Comparison of ENCODE assay signal across 8 mouse cellular contexts in the genomic region with DNA sequence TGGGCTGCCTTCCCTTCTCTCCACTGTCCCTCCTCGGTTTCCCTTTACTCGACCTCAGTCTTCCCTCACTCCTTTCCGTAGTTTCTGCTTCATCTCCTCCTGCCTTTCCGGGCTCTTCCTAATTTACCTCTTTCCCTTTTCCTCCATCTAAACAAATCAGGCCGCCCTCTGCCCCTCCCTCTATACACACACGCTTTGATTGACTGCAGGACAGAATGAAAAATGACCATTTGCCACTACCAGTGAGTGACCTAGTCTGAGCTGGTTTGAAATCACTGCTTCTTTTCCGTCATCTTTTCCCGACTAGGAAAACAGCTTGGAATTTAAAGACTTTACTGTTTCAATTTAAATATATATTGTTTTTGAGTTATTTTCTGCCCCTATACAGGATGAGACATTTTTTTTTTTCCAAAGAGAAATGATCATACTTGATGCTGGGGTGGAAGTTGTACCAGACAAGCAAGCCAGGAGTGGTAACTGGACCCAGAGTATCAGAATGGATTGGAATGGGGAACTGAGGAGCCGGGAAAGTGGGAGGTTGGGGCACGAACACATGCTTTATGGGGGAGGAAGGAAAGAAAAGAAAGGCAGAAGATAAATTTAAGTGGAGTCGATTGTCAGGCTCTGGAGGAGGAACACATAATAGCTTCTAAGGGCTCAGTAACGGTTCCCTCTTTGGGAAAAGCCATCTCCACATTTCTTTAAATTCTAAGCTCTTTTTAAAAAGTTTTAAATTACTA.
A peak's percentile ranks its signal among the peaks of the same experiment; 100 is the strongest.
DNase-seq lines count a peak whose midpoint lies in the region; ATAC-seq and TF ChIP-seq lines count a peak whose summit lies in the region.

No protein-coding gene starts in this region.

- no peaks in the 10 kb centered on the region for H3K9me3 ChIP-seq in kidney, embryonic 16.5 days (ENCODE audit: low read length)
- H3K9me3 ChIP-seq in embryonic facial prominence, embryonic 11.5 days (replicated peaks; ENCODE audit: control insufficient read depth, low read length) = no peaks in the 10 kb centered on the region
- H3K9me3 ChIP-seq in hindbrain, postnatal 0 days (ENCODE audit: low read length) = no peaks in the 10 kb centered on the region
- H3K9me3 ChIP-seq in midbrain, postnatal 0 days (ENCODE audit: low read length) = no peaks in the 10 kb centered on the region

- no peak for DNase-seq in kidney, adult 8-10 months
- DNase-seq in embryonic facial prominence, embryonic 11.5 days (ENCODE audit: low spot score) = no peak
- DNase-seq in hindbrain, postnatal 0 days (ENCODE audit: low spot score) = no peak
- DNase-seq in midbrain, postnatal 0 days (ENCODE audit: low spot score) = no peak
- DNase-seq in right cerebral cortex, postnatal 10 days (ENCODE audit: low spot score in 2 of 2) = no peak
- DNase-seq in cerebellum, adult 9-10 months = no peak
- no peak for DNase-seq in urinary bladder, postnatal 14 days (ENCODE audit: low spot score)

- H3K9ac ChIP-seq in kidney, embryonic 16.5 days (replicated peaks; ENCODE audit: low read length) = peak overlapping the region; percentile 63
- H3K9ac ChIP-seq in embryonic facial prominence, embryonic 11.5 days (replicated peaks; ENCODE audit: low read length) = peak overlapping the region; percentile 79
- H3K9ac ChIP-seq in hindbrain, postnatal 0 days (replicated peaks; ENCODE audit: low read length) = peak overlapping the region; percentile 60
- H3K9ac ChIP-seq in midbrain, postnatal 0 days (replicated peaks; ENCODE audit: low read length, poor library complexity, severe bottlenecking) = peak overlapping the region; percentile 61

- peak overlapping the region; percentile 53 for H3K4me3 ChIP-seq in kidney, embryonic 16.5 days (ENCODE audit: low read length)
- H3K4me3 ChIP-seq in embryonic facial prominence, embryonic 11.5 days (ENCODE audit: low read depth, low read length) = peak overlapping the region; percentile 54
- peak overlapping the region; percentile 39 for H3K4me3 ChIP-seq in hindbrain, postnatal 0 days (ENCODE audit: low read length)
- H3K4me3 ChIP-seq in midbrain, postnatal 0 days (ENCODE audit: low read depth, low read length) = peak overlapping the region; percentile 36

- no peak overlapping the region for H3K27ac ChIP-seq in kidney, embryonic 16.5 days (ENCODE audit: low read length)
- H3K27ac ChIP-seq in embryonic facial prominence, embryonic 11.5 days (replicated peaks; ENCODE audit: low read depth, low read length) = no peak overlapping the region
- H3K27ac ChIP-seq in hindbrain, postnatal 0 days = peak overlapping the region; percentile 64; the same call in 1 of the 2 replicates
- peak overlapping the region; percentile 67 for H3K27ac ChIP-seq in midbrain, postnatal 0 days (ENCODE audit: low read depth, low read length)

- no peak for TF ChIP-seq CTCF in hindbrain, postnatal 0 days (IDR thresholded peaks at IDR 0.05; ENCODE audit: low read depth)
- no peak for TF ChIP-seq CTCF in midbrain, postnatal 0 days (IDR thresholded peaks at IDR 0.05)

- peak overlapping the region; percentile 78 for H3K4me2 ChIP-seq in kidney, embryonic 16.5 days (replicated peaks; ENCODE audit: low read depth, low read length)
- H3K4me2 ChIP-seq in embryonic facial prominence, embryonic 11.5 days (ENCODE audit: low read depth, low read length) = peak overlapping the region; percentile 83
- H3K4me2 ChIP-seq in hindbrain, postnatal 0 days (ENCODE audit: low read depth, low read length) = peak overlapping the region; percentile 65
- H3K4me2 ChIP-seq in midbrain, postnatal 0 days (ENCODE audit: low read depth, low read length, poor library complexity, severe bottlenecking) = peak overlapping the region; percentile 63

- no peaks in the 10 kb centered on the region; the same call in 1 of the 2 replicates for H3K4me1 ChIP-seq in kidney, embryonic 16.5 days (ENCODE audit: insufficient read depth, low read length)
- H3K4me1 ChIP-seq in embryonic facial prominence, embryonic 11.5 days (ENCODE audit: control insufficient read depth, insufficient read depth, low read length) = no peaks in the 10 kb centered on the region
- H3K4me1 ChIP-seq in hindbrain, postnatal 0 days (ENCODE audit: insufficient read depth, low read length) = peaks cover 3% of the 10 kb centered on the region; the same call in 1 of the 2 replicates
- no peaks in the 10 kb centered on the region for H3K4me1 ChIP-seq in midbrain, postnatal 0 days (ENCODE audit: insufficient read depth, low read length)

- WGBS in kidney, embryonic 16.5 days = 11% methylated on average over 12 of the region's 12 CpGs
- WGBS in embryonic facial prominence, embryonic 11.5 days = 26% methylated on average over 12 of the region's 12 CpGs
- 26% methylated on average over 12 of the region's 12 CpGs for WGBS in hindbrain, postnatal 0 days
- WGBS in midbrain, postnatal 0 days = 34% methylated on average over 12 of the region's 12 CpGs

- ATAC-seq in kidney, embryonic 16.5 days (ENCODE audit: low FRiP score, low TSS enrichment) = no peak
- ATAC-seq in embryonic facial prominence, embryonic 11.5 days (replicated peaks; ENCODE audit: insufficient number of reproducible peaks, low FRiP score, low TSS enrichment, low read depth) = peak; percentile 40; the same call in 1 of the 2 replicates
- ATAC-seq in hindbrain, postnatal 0 days = peak; percentile 35; the same call in 1 of the 2 replicates
- ATAC-seq in midbrain, postnatal 0 days (ENCODE audit: low FRiP score) = no peak; the same call in 1 of the 2 replicates

- no peaks in the 10 kb centered on the region; the same call in 1 of the 2 replicates for H3K27me3 ChIP-seq in kidney, embryonic 16.5 days (ENCODE audit: insufficient read depth, low read length)
- H3K27me3 ChIP-seq in embryonic facial prominence, embryonic 11.5 days (ENCODE audit: control insufficient read depth, insufficient read depth, low read length) = no peaks in the 10 kb centered on the region
- H3K27me3 ChIP-seq in hindbrain, postnatal 0 days (ENCODE audit: insufficient read depth, low read length) = no peaks in the 10 kb centered on the region
- H3K27me3 ChIP-seq in midbrain, postnatal 0 days (ENCODE audit: insufficient read depth, low read length) = no peaks in the 10 kb centered on the region

- no peaks in the 10 kb centered on the region for H3K36me3 ChIP-seq in kidney, embryonic 16.5 days (ENCODE audit: insufficient read depth, low read length)
- H3K36me3 ChIP-seq in embryonic facial prominence, embryonic 11.5 days (replicated peaks; ENCODE audit: control insufficient read depth, insufficient read depth, low read depth, low read length) = no peaks in the 10 kb centered on the region
- peaks cover 3% of the 10 kb centered on the region; the same call in 1 of the 2 replicates for H3K36me3 ChIP-seq in hindbrain, postnatal 0 days (ENCODE audit: insufficient read depth, low read length)
- H3K36me3 ChIP-seq in midbrain, postnatal 0 days (ENCODE audit: insufficient read depth, low read length) = peaks cover 3% of the 10 kb centered on the region; the same call in 1 of the 2 replicates

Comparison
In these comparisons a context has a peak if more than half of its experiments do, and no peak if none do; other contexts are left out.
1. ATAC-seq: peak in embryonic facial prominence, embryonic 11.5 days (single experiment) and hindbrain, postnatal 0 days (single experiment); none in kidney, embryonic 16.5 days (single experiment) and midbrain, postnatal 0 days (single experiment).
2. H3K27ac ChIP-seq: peak in hindbrain, postnatal 0 days (single experiment) and midbrain, postnatal 0 days (single experiment); none in kidney, embryonic 16.5 days (single experiment) and embryonic facial prominence, embryonic 11.5 days (single experiment).
3. Peak in every context shown above with its lines, with median percentiles within 50 percentile points of each other: H3K4me2 ChIP-seq, H3K4me3 ChIP-seq and H3K9ac ChIP-seq.